19 mouse cellular contexts compared by ENCODE assay signal in the genomic region with DNA sequence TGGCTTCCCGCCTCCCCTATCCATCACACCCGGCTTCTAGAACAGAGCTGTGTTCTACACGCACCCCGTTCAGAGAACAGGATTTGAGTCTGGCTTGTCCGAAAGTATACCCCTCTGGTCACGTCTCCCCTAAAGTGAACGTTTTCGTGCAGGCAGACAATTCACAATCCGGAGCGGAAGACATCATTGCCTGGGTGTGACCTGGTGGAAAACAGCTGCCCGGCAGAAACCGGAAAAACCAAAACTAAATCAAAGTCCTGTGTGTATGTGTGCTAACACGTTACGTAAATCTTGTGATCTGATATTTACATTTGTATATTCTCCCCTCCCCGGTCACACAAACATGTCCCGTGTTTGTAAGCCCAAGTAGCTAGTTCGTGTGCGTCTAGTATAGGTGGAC. TPM values are rescaled to one million over a fixed set of nuclear protein-coding genes. Genes with fewer than 3 reads are reported as not detected.
"Had no signal": no experiment of that assay in that cellular context is flagged by ENCODE, and none has a peak within 500 bp of the region (broad histone marks: within the 10 kb centered on the region; RNA-seq: fewer than 3 reads in every experiment).

No protein-coding gene starts in this region.

- H3K9ac ChIP-seq: limb, embryonic 15.5 days; liver, embryonic 12.5 days; liver, embryonic 14.5 days; midbrain, embryonic 12.5 days; neural tube, embryonic 13.5 days; neural tube, embryonic 15.5 days had no signal

- H3K4me3 ChIP-seq: limb, embryonic 15.5 days; liver, embryonic 12.5 days; midbrain, embryonic 10.5 days; midbrain, embryonic 12.5 days; myocyte; neural tube, embryonic 13.5 days; neural tube, embryonic 15.5 days had no signal

- H3K4me2 ChIP-seq: limb, embryonic 15.5 days; liver, embryonic 12.5 days; midbrain, embryonic 12.5 days; neural tube, embryonic 13.5 days; neural tube, embryonic 15.5 days had no signal

- DNase-seq: midbrain, embryonic 14.5 days; retina, postnatal 1 day; right cerebral cortex, adult 18-20 months; right cerebral cortex, postnatal 25 days; right cerebral cortex, postnatal 4 days; spleen, adult 18-20 months; thymus, adult 18-20 months; thymus, postnatal 14 days; thymus, postnatal 36 days had no signal

- ATAC-seq: liver, embryonic 12.5 days; midbrain, embryonic 16.5 days had no signal

- H3K27ac ChIP-seq: limb, embryonic 15.5 days; liver, embryonic 12.5 days; liver, embryonic 14.5 days; macrophage; midbrain, embryonic 10.5 days; midbrain, embryonic 12.5 days; neural tube, embryonic 13.5 days; neural tube, embryonic 15.5 days had no signal

- H3K9me3 ChIP-seq: limb, embryonic 15.5 days; liver, embryonic 12.5 days; midbrain, embryonic 10.5 days; midbrain, embryonic 12.5 days; neural tube, embryonic 13.5 days; neural tube, embryonic 15.5 days had no signal

- H3K4me1 ChIP-seq: limb, embryonic 15.5 days; midbrain, embryonic 12.5 days had no signal

- H3K36me3 ChIP-seq: limb, embryonic 15.5 days; liver, embryonic 12.5 days had no signal

RNA-seq across cellular contexts. Expression of a gene that starts 6.3 kb away (rescaled TPM):
- polyA plus RNA-seq: macrophage had no signal
